Mouse (Mus musculus): ENCODE measurements around the gene Sigirr. TPM values are rescaled to one million over a fixed set of nuclear protein-coding genes. Genes with fewer than 3 reads are reported as not detected.

Gene Sigirr
- polyA plus RNA-seq, 1 experiment: 15.0 TPM

GRCm38 (mm10) chr7:141060426-141061242 lies 39.7 kb downstream of the Sigirr start, which contains the start of gene B4galnt4:
Gene B4galnt4 (plus strand): TSS chr7:141061104.
- no peak for DNase-seq (ENCODE audit: low spot score)

DNA sequence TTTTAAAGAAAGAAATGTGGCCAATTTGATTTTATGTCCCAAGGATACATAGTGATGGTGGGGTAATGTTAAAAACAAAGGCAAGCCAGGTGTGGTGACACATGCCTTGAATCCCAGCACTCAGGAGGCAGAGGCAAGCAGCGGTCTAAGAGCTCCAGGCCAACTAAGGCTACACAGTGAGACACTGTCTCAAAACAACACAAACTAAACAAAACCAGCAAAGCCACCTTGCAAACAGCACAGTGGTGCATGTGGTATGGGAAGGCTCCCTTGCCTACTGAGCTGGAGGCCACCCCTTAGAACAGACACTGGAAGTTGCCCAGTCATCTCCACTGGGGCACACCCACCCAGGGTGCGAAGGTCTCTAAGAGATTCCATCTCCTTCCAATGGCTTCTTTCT lies 40.4 kb downstream of the Sigirr start:
- DNase-seq (ENCODE audit: low spot score): no peak

- no peak for DNase-seq (ENCODE audit: low spot score)
These were observed 41.6 kb downstream of the Sigirr start for GRCm38 (mm10) chr7:141058601-141059341.

GRCm38 (mm10) chr7:141057541-141057940 lies 42.8 kb downstream of the Sigirr start:
- DNase-seq (ENCODE audit: low spot score): no peak

DNA sequence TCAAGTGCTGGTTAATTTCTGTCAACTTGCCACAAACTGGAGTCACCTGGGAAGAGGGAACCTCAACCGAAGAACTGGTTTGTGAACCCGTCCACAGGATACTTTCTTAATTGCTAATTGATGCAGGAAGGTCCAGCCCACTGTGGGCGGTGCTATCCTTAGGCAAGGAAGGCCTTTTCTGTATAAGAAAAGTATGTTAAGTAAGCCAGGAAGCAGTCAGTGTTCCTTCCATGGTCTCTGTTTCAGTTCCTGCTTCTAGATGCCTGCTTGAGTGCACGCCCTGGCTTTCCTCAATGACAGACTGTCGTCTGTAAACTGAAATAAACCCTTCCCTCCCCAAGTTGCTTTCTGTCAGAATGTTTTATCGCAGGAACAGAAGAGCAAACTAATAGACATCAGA lies 43.4 kb downstream of the Sigirr start:
- no peak for DNase-seq (ENCODE audit: low spot score)

- DNase-seq (ENCODE audit: low spot score): no peak
These were observed 44.6 kb downstream of the Sigirr start for GRCm38 (mm10) chr7:141055785-141056184.

- no peak for DNase-seq (ENCODE audit: low spot score)
These were observed 48.0 kb downstream of the Sigirr start for GRCm38 (mm10) chr7:141052421-141052820.

DNA sequence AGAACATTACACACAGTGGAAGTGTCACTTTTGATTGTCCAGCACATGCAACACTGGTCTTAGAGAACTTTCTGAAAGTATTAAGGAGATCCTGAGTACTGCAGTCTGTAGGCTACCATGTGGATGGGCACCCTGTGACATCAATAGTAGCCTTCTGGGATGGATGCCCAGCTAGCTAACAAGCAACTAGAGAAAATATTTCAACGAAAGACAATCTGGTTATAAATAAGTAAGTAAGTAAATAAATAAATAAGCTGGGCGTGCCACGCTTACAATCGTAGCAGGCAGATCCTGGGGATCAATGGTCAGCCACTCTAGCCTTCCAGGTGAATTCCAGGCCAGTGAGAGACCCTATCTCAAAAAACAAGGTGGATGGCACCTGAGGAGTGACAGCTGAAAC lies 48.4 kb downstream of the Sigirr start:
- DNase-seq (ENCODE audit: low spot score): no peak

GRCm38 (mm10) chr7:141051060-141051685 lies 49.2 kb downstream of the Sigirr start:
- DNase-seq (ENCODE audit: low spot score): no peak

- DNase-seq (ENCODE audit: low spot score): no peak
These were observed 51.0 kb downstream of the Sigirr start for GRCm38 (mm10) chr7:141049326-141049725.

DNA sequence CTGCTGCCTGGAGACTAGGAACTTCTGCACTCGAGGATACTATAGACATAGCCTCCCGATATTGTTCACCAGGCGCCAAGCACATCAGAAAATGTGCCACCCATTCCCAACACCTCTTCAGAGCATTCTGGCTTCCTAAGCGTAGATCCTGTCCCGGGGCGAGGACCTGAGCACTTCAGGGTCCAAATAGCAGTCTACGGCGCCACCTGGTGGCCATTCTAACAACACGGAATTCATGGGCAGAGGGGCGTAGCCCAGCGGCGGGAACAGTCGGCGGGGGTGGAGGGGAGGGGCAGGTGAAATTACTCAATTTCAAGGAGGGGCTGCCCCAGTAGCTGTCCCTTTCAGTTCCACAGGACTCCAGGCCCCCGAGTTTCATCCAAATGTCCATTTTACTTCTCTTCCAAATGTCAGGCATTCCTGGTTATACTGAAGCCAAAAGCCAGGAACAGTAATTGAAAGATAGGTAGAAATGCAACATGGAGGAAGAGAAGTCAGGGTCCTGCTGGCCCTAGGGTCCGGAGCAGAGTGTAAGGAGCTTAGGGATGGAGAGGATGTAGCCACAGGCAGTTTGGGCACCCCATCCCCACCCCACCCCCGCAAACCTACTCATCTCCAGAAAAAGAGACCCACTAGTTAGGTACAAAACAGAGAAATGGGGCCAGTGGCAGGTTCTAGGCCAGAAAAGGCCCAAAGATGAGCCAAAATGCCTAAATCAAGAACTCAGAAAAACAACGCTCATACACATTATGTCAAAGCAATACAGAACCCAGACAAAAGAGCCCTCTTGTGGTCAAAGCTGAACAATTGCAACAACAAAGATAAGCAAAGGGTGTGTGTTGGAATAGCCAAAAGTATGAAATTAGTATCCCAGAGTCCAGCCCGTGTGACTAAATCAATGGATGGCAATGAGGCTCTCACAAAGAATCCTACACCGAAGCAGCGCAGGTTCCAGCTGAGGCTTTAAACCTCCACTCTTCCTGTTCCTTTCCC lies 51.9 kb downstream of the Sigirr start:
- peak; percentile 83 for DNase-seq (ENCODE audit: low spot score)

GRCm38 (mm10) chr7:141047581-141048225 lies 52.7 kb downstream of the Sigirr start:
- peak; percentile 49 for DNase-seq (ENCODE audit: low spot score)

- no peak for DNase-seq (ENCODE audit: low spot score)
These were observed 53.3 kb downstream of the Sigirr start for GRCm38 (mm10) chr7:141046931-141047580.

- no peak for DNase-seq (ENCODE audit: low spot score)
These were observed 57.8 kb downstream of the Sigirr start for GRCm38 (mm10) chr7:141042539-141042938.

DNA sequence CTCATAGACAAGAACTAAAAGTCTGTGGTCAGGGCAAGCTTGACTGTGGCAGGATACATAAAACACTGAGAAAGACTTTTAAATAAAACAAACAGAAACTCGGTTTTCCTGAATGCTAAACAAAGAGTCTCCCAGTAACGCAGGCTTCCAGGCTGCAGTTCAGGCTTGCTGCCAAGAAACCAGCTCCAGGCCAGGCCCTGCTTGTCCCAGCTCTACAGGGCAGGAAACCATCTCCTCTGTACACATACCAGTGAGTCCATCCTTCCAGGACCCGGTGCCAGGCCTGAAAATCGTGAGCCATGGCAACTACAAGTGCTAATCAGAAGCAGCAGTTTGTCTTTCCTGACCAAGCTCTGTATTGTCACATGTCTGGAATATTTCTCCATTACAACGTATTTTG lies 58.7 kb downstream of the Sigirr start:
- peak; percentile 43 for DNase-seq (ENCODE audit: low spot score)

Other genes starting within 250 kb of the Sigirr start
- not detected in 2 replicates for gene Gm45785, start 244.2 kb downstream of the Sigirr start, polyA plus RNA-seq (2012; rRNA removed)
- gene Ric8a, start 243.6 kb downstream of the Sigirr start, polyA plus RNA-seq (2012; rRNA removed): 74.7 and 77.1 TPM in 2 replicates
- 35.9 and 46.2 TPM in 2 replicates for gene Bet1l, start 243.0 kb downstream of the Sigirr start, polyA plus RNA-seq (2012; rRNA removed)
- 77.9 and 79.2 TPM in 2 replicates for gene Psmd13, start 218.6 kb downstream of the Sigirr start, polyA plus RNA-seq (2012; rRNA removed)
- 32.4 and 38.5 TPM in 2 replicates for gene Sirt3, start 218.3 kb downstream of the Sigirr start, polyA plus RNA-seq (2012; rRNA removed)
- gene Cox8b, start 200.1 kb downstream of the Sigirr start, polyA plus RNA-seq (2012; rRNA removed): 3.9 and 4.4 TPM in 2 replicates
- not detected in 2 replicates for gene Nlrp6, start 179.7 kb downstream of the Sigirr start, polyA plus RNA-seq (2012; rRNA removed)
- 41.5 and 49.5 TPM in 2 replicates for gene Pgghg, start 159.2 kb downstream of the Sigirr start, polyA plus RNA-seq (2012; rRNA removed)
- 1.3 and 1.7 TPM in 2 replicates for gene Ifitm5, start 150.3 kb downstream of the Sigirr start, polyA plus RNA-seq (2012; rRNA removed)
- gene Gm45717, start 144.6 kb downstream of the Sigirr start, polyA plus RNA-seq (2012; rRNA removed): not detected in 2 replicates
- 860 and 924 TPM in 2 replicates for gene Ifitm2, start 144.6 kb downstream of the Sigirr start, polyA plus RNA-seq (2012; rRNA removed)
- 240 and 346 TPM in 2 replicates for gene Ifitm1, start 133.4 kb downstream of the Sigirr start, polyA plus RNA-seq (2012; rRNA removed)
- 596 and 696 TPM in 2 replicates for gene Ifitm3, start 89.8 kb downstream of the Sigirr start, polyA plus RNA-seq (2012; rRNA removed)
- 7.5 and 8.8 TPM in 2 replicates for gene Ifitm6, start 82.6 kb downstream of the Sigirr start, polyA plus RNA-seq (2012; rRNA removed)
- not detected in 2 replicates for gene Gm17387, start 71.4 kb downstream of the Sigirr start, polyA plus RNA-seq (2012; rRNA removed)
- 0.45 and 0.55 TPM in 2 replicates for gene B4galnt4, start 39.5 kb downstream of the Sigirr start, polyA plus RNA-seq (2012; rRNA removed)
- gene Pkp3, start 22.4 kb downstream of the Sigirr start, polyA plus RNA-seq (2012; rRNA removed): 26.5 and 27.7 TPM in 2 replicates
- gene Ano9, start 17.2 kb upstream of the Sigirr start, polyA plus RNA-seq (2012; rRNA removed): 7.5 and 13.7 TPM in 2 replicates
- 25.6 and 27.7 TPM in 2 replicates for gene Ptdss2, start 21.8 kb upstream of the Sigirr start, polyA plus RNA-seq (2012; rRNA removed)
- gene Rnh1, start 72.3 kb upstream of the Sigirr start, polyA plus RNA-seq (2012; rRNA removed): 126 and 135 TPM in 2 replicates
- 114 and 129 TPM in 2 replicates for gene Hras, start 93.4 kb upstream of the Sigirr start, polyA plus RNA-seq (2012; rRNA removed)
- 5.2 and 5.8 TPM in 2 replicates for gene Lrrc56, start 93.6 kb upstream of the Sigirr start, polyA plus RNA-seq (2012; rRNA removed)
- 8.4 and 11.6 TPM in 2 replicates for gene Lmntd2, start 113.5 kb upstream of the Sigirr start, polyA plus RNA-seq (2012; rRNA removed)
- gene Rassf7, start 115.3 kb upstream of the Sigirr start, polyA plus RNA-seq (2012; rRNA removed): 97.6 and 157 TPM in 2 replicates
- 16.4 and 30.4 TPM in 2 replicates for gene Phrf1, start 128.2 kb upstream of the Sigirr start, polyA plus RNA-seq (2012; rRNA removed)
- gene Irf7, start 165.9 kb upstream of the Sigirr start, polyA plus RNA-seq (2012; rRNA removed): 21.2 and 23.3 TPM in 2 replicates
- gene Cdhr5, start 176.2 kb upstream of the Sigirr start, polyA plus RNA-seq (2012; rRNA removed): 0.07 TPM in 1 of 2 replicates, not detected in the other
- 0.41 and 1.3 TPM in 2 replicates for gene Sct, start 178.6 kb upstream of the Sigirr start, polyA plus RNA-seq (2012; rRNA removed)
- 0.06 and 0.21 TPM in 2 replicates for gene Drd4, start 191.4 kb upstream of the Sigirr start, polyA plus RNA-seq (2012; rRNA removed)
- gene Deaf1, start 227.1 kb upstream of the Sigirr start, polyA plus RNA-seq (2012; rRNA removed): 14.6 and 22.8 TPM in 2 replicates
- gene Tmem80, start 227.2 kb upstream of the Sigirr start, polyA plus RNA-seq (2012; rRNA removed): 34.1 and 42.5 TPM in 2 replicates
- 79.7 and 109 TPM in 2 replicates for gene Eps8l2, start 238.3 kb upstream of the Sigirr start, polyA plus RNA-seq (2012; rRNA removed)

Data from urinary bladder, adult 2 months (tissue).